Mouse (Mus musculus) thymus, adult 2 months (tissue): ENCODE results near the gene Ccnd2.

Source experiments
- CTCF ChIP-seq: fragments of 200-500 bp; IDR thresholded peaks from 2 replicates; pipeline ENCODE4 v1.5.1; 2012; ENCODE audit warnings: mild to moderate bottlenecking, control low read depth, low read length, moderate library complexity, borderline replicate concordance; ENCODE audit not compliant: control insufficient read depth, poor library complexity, insufficient read depth; ENCODE audit errors: extremely low read depth
- POLR2A ChIP-seq: fragments of 200-500 bp; IDR thresholded peaks from 2 replicates; pipeline ENCODE4 v1.6.1; 2012; ENCODE audit warnings: mild to moderate bottlenecking, low read length, control low read depth, moderate library complexity; ENCODE audit not compliant: control insufficient read depth, poor library complexity, insufficient read depth; ENCODE audit errors: extremely low read depth

DNA sequence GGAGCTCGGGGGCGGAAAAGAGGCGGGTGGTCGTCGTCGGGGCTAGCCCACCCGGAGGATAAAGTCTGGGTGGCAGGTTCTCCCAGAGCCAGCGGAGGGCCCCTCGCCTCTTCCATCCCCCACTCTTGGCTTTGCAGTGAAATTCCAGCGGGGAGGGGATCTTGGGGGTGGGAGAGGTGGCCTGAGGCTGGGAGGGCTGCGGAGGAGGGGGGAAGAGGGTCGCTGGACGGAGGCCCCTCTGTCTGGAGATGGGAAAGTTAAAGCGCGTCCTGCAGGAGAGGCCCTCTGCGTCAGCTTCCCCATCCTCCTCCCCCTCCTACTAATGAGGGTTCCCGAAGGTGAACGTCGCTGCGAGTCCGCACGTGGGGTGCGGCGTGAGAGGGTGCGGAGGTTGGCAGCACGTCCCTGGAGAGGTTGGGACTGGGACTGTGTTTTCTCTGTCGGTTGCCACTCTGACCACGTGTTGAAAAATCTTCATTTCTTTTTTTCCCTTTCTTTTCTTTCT, 1.4 kb upstream of the Ccnd2 start:
- TF ChIP-seq CTCF (no peak), POLR2A (no peak)
